Mouse (Mus musculus) bone marrow, adult 2 months (tissue): ENCODE measurements around the gene Gm49358.

Experiments used
- CTCF ChIP-seq: fragments of 200-500 bp; IDR thresholded peaks from 2 replicates; pipeline ENCODE4 v1.5.1; 2011; ENCODE audit warnings: low read length, control low read depth; ENCODE audit not compliant: control insufficient read depth, insufficient read depth
- POLR2A ChIP-seq: fragments of 200-500 bp; IDR thresholded peaks from 2 replicates; pipeline ENCODE4 v1.6.1; 2011; ENCODE audit warnings: low read depth, mild to moderate bottlenecking, control low read depth, low read length, borderline replicate concordance; ENCODE audit not compliant: control insufficient read depth

DNA sequence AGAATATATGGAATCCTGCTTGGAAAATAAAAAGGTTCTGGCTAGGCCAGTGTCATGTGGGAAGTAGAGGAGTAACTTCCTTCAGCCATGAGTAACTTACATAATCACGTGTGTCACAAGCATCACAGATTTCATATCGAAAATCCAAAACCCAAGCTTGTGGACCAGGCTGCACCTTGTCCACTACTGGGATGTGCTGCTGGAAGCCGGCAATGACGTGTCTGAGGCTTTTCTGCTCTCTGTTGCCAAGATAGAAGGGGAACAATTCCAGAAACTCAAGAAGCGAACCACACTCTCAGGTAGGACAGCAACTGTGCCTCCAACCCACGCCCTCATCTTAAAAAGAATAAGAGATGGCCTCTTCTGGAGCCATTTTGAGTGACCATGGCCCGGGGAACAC, 19.5 kb upstream of the Gm49358 start:
- TF ChIP-seq CTCF (no peak), POLR2A (no peak)
